Mouse (Mus musculus): ENCODE measurements around the gene Ttc5.
"Not testable (repeated sequence)": the region's sequence is repeated elsewhere in the genome, so short reads cannot be mapped to it uniquely, and the experiment has no call there.

Ttc5 gene

DNA sequence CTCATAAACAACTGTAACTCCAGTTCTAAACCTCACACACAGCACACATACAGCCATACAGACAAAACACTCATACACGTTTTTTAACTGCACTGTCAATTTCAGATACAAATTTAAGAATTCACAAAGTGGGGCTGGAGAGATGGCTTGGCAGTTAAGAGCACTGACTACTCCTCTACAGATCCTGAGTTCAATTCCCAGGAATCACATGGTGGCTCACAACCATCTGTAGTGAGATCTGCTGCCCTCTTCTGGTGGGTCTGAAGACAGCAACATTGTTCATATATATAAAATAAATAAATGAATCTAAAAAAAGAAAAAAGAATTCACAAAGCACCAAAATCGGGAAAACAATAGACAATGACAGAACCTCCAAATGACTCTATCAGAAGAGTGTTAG, 14.0 kb downstream of the Ttc5 start:
- no peak for DNase-seq (ENCODE audit: low spot score in 2 of 2)

DNA sequence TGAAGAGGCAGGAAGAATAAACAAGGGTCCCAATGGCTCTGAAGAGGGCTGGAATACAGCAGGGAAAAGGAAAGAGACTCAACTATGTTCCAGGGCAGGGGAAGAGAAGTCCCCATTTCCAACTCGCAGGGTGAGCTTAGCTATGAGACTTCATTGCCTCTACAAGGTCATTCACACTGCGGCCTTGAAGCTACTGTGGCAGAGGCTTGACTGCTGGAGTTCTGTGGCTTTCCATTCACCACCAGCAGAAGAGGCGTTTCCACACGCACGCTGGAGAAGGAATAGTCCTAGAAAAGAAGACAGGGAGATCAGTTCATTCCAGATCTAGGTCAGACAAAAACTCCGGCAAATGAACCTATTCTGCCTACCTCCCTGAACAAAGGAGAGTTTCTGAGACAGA, 19.6 kb downstream of the Ttc5 start:
- no peak for DNase-seq (ENCODE audit: low spot score in 2 of 2)

DNA sequence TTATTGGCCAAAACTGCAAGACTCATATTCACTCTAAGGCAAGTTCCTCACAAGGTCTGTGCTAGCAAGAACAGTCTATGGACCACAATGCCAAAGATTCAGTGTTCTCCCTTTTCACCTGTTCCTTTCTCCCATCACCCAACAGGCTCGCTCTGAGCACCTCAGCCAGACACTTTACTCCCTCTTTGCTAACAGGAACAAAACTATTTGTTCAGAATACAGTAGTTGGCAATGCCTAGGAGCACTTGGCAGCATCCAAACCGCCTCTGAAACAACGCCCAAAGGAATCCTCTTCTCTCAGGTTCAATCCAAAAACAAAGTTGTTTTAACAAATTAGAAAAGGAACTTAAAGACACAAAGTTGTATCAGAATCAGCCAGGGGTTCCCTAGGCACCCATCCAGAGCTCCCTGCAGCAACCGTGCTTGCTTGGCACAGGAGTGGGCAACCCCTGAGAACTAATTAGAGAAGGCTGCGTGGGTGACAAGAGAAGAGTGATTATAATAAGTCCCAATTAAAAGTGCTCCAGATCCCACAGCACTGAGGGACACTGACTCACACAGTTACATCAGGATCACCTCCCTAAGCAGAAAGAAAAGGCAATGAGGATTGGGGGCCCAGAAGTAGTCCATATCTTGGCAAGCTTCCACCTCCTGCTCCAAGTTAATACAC, 26.8 kb downstream of the Ttc5 start:
- DNase-seq (ENCODE audit: low spot score in 2 of 2) = no peak

DNA sequence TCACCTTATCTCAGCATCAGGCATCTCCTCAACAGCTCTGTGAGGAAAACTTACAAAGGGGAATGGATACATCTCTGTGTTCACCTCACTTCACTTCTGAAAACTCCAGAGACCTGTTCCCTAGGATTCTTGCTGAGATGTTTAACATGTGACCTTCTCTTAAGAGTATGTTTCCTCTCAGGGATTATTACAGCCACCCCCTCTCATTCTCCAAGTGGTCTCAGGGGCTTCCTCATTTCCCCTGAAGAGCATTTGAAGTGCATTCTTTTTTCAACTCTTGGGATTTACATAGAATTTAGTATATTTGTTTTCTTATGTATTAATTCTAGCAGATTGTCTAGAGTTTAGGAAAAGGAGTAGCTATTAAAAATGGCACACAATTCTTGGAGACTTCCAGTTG, 40.3 kb downstream of the Ttc5 start, which contains the start of gene Olfr749:
Gene Olfr749 (minus strand): TSS at position 101 of the 400 bp plus-strand sequence.
- DNase-seq (ENCODE audit: low spot score in 2 of 2) = no peak

DNA sequence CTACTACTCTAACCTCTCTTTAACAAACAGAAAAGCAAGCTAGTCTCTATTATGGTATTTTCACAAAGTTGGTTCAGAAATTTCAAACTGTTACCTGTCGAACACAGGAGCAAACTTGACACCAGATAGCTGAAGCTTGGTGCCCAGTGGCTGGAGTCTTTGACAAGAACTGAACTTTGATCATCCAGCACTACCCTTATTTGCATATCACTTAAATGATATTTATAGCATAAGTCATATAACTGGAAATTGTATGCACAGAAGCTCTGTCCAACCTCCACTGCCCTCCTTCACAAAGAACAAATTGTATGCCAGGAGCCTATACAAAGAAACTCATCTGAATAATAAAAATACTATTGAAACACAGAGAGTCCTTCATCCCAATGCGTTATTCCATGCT, 43.7 kb downstream of the Ttc5 start:
- DNase-seq (ENCODE audit: low spot score in 2 of 2) = no peak

DNA sequence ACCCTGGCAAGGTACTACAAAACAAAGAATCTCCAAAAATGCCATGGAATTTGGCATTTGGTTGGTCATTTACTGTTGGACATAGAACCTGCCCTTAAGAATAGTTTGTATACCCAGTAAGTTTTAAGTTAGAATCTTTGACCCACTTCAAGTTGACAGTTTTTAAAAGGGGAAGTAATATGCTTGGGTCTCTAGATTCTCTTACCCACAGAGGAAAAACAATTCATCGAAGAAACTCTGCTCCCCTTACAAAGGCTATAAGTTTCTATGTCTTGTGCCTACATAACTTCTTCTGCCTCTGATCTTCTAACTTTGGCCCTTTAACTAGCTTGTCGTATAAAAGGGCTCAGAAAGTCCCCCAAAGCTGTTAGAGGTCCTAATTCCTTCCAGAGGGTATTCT, 45.0 kb downstream of the Ttc5 start:
- no peak for DNase-seq (ENCODE audit: low spot score in 2 of 2)

DNA sequence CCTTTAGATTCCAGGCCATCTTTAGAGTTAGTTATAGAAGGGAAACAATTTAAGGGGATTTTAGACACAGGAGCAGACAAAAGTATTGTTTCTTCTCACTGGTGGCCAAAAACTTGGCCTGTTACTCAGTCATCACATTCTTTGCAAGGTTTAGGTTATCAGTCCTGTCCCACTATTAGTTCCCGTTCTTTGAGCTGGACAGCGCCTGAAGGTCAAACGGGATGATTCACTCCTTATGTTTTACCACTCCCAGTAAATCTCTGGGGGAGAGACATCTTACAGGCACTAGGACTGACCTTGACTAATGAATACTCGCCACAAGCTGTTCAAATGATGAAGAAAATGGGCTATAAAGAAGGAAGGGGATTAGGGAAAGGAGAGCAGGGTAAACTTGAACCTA, 62.9 kb downstream of the Ttc5 start:
- not testable (repeated sequence) for DNase-seq (ENCODE audit: low spot score in 2 of 2)

DNA sequence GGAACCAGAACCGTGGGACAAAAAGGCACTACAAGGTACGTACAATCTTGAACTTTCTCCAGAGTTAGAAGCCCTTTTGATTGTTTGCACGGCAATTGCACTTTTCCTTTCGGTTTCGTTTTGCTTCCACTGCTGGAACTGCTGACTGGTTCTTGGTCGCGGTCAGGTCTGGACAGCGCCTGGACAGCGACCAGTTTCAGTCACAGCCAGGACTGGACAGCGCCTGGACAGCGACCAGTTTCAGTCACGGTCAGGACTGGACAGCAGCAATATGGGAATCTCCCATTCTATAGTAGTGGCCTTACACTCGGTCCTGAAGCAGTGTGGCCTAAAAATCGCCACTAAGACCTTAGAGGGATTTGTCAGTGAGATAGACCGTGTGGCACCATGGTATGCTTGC, 65.4 kb downstream of the Ttc5 start:
- DNase-seq (ENCODE audit: low spot score in 2 of 2) = not testable (repeated sequence)
